Mouse (Mus musculus): ENCODE results near the gene Cabp7.

DNA sequence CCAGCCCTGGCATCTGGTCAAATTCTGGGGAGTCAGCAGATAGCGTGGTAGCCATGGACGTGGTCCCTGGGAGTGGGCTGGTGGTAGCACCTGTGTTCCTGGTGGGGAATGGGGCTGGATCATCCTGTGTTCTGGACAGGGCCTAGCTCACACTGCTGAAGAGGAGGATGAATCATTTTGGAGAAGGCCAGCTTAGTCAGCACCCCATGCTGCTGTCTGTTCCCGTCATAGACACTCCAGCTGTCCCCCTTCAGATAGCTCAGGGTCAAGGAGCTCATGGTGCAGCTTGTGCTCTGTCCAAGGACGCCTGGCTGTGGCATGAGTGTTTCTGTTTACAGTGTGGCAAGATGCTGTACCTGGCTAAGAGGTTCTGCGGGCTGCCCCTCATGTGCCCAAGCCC is 28.0 kb downstream of the Cabp7 start:
- no peak for TF ChIP-seq POLR2A (IDR thresholded peaks at IDR 0.05; ENCODE audit: extremely low read depth, insufficient read depth, low read length)
- TF ChIP-seq CTCF (IDR thresholded peaks at IDR 0.05; ENCODE audit: low read depth, low read length), result no peak

Data from liver, adult 2 months (tissue).